Mouse (Mus musculus): ENCODE measurements at regions not wholly inside any gene's neighbourhood (a gene's known extent, or its start where the extent isn't known, plus 50 kb on each side); places are given as distances from the start of the nearest gene placed in this dataset.
"Not testable (repeated sequence)": the region's sequence is repeated elsewhere in the genome, so short reads cannot be mapped to it uniquely, and the experiment has no call there.

DNA sequence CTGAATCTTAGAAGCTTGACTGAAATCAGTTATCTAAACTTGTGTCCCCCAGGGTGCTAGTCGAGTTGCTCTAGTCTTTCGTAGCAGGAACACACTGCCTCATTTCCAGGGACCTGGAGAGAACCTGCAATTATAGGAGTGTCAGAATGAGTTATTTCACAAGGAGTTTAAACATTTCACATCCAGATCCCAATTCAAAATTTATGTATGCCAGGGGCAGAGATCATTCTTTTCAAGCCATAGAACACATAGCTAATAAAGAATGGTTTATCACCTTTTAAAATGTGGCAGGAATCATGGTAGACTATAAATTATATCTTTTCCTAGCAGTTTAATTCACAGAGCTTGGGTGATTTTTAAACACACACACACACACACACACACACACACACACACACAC is 358.6 kb upstream of the Dab2 start:
- Histone ChIP-seq H3K4me1 (no peaks in the 10 kb centered on the region), H3K9me3 (no peaks in the 10 kb centered on the region), H3K27ac (replicated peaks) (no peak overlapping the region), H3K27me3 (replicated peaks; ENCODE audit: low read depth, poor library complexity, severe bottlenecking) (no peaks in the 10 kb centered on the region), H3K4me3 (no peak overlapping the region), H3K36me3 (replicated peaks) (no peaks in the 10 kb centered on the region)
- WGBS = 59% methylated on average over 2 of the region's 2 CpGs
- no peak for DNase-seq (ENCODE audit: low spot score)

DNA sequence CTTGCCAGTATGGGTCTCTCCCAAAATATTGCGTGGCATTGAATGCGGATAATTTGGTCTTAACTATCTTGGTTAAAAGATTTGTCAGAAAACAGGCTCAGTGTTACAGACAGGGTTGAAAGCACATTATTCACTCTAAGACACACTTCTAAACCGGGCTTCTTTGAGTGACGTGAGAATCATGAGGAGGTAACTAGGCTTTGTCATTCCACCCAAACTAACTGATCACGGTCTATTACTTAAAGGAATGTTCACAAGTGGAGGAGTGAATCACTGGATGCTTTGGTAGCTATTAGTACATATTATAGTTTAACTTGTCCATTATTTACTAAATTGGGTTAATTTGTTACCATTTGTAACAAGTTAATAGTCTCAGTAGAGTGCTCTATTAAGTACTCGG is 352.9 kb upstream of the Dab2 start:
- Histone ChIP-seq H3K9me3 (no peaks in the 10 kb centered on the region), H3K27ac (replicated peaks) (no peak overlapping the region), H3K36me3 (replicated peaks) (no peaks in the 10 kb centered on the region), H3K27me3 (replicated peaks; ENCODE audit: low read depth, poor library complexity, severe bottlenecking) (no peaks in the 10 kb centered on the region), H3K4me1 (no peaks in the 10 kb centered on the region), H3K4me3 (no peak overlapping the region)
- WGBS = 92% methylated on average over 6 of the region's 6 CpGs
- no peak for DNase-seq (ENCODE audit: low spot score)

DNA sequence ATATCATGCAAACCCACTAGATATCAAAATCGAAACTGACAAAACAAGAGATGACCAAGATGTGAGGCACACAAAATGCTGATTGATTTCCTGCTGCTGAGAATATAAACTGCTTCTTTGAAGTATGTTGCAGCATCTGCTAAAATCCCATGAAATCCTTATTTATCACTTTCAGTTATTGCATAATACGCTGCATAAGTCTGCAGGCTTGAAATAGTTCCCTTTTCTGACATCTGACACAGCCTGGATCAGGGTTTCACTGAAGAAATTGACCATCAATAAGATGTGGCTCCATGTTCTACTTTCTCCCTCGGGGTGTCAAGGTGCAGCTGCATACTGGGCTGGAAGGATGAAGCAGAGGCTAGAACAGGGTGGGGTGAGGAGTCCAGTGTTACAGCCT is 348.7 kb upstream of the Dab2 start:
- no peak for DNase-seq (ENCODE audit: low spot score)
- no peak overlapping the region for H3K4me3 ChIP-seq
- H3K4me1 ChIP-seq = no peaks in the 10 kb centered on the region
- no peaks in the 10 kb centered on the region for H3K9me3 ChIP-seq
- 87% methylated on average over 3 of the region's 3 CpGs for WGBS
- no peak overlapping the region for H3K27ac ChIP-seq (replicated peaks)
- H3K36me3 ChIP-seq (replicated peaks) = no peaks in the 10 kb centered on the region
- H3K27me3 ChIP-seq (replicated peaks; ENCODE audit: low read depth, poor library complexity, severe bottlenecking) = no peaks in the 10 kb centered on the region

DNA sequence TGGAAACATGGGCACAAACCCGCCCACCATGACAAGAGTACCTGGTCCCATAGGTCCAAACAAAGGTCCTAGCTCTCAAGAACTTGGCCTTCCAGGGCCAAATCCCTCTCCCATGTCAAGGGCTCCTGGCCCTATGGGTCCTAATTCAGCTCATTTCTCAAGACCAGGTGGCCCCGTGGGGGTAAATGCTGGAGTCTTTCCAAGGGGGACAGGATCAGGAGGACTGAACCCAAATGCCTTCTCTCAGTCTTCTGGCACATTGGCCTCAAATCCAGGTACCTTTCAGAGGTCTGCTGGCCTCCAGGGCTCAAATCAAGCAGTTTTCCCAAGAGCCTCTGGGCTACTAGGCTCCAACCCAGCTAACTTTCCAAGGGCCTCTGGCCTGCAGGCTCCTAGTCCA is 347.9 kb upstream of the Dab2 start:
- H3K4me3 ChIP-seq; H3K27ac ChIP-seq (replicated peaks); H3K36me3 ChIP-seq (replicated peaks); H3K27me3 ChIP-seq (replicated peaks; ENCODE audit: low read depth, poor library complexity, severe bottlenecking); H3K9me3 ChIP-seq; DNase-seq (ENCODE audit: low spot score); H3K4me1 ChIP-seq: not testable (repeated sequence)
- whole genome bisulfite sequencing = 92% methylated on average over 2 of the region's 2 CpGs

DNA sequence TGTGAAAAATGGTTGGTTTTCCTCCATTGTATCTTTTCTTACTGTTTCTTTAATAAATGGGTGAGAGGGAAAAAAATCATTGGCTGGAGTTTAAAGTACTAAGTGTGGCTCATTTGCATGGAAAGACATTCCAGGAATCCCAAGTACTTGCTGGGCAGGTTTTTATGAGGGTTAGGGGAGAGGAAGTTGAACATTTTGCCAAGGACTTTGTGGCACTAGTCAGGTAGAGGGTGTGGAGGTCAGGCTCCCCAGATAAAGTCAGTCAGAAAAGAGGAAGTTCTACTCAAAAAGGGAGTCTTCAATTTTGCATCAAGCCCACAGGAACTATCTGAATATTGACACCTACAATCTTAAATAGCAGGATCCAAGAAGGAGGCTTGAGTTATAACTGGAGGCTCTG is 346.5 kb upstream of the Dab2 start:
- DNase-seq (ENCODE audit: low spot score) = no peak
- H3K9me3 ChIP-seq = no peaks in the 10 kb centered on the region
- H3K36me3 ChIP-seq (replicated peaks) = no peaks in the 10 kb centered on the region
- no peaks in the 10 kb centered on the region for H3K4me1 ChIP-seq
- H3K27me3 ChIP-seq (replicated peaks; ENCODE audit: low read depth, poor library complexity, severe bottlenecking) = no peaks in the 10 kb centered on the region
- H3K27ac ChIP-seq (replicated peaks) = no peak overlapping the region
- H3K4me3 ChIP-seq = no peak overlapping the region

DNA sequence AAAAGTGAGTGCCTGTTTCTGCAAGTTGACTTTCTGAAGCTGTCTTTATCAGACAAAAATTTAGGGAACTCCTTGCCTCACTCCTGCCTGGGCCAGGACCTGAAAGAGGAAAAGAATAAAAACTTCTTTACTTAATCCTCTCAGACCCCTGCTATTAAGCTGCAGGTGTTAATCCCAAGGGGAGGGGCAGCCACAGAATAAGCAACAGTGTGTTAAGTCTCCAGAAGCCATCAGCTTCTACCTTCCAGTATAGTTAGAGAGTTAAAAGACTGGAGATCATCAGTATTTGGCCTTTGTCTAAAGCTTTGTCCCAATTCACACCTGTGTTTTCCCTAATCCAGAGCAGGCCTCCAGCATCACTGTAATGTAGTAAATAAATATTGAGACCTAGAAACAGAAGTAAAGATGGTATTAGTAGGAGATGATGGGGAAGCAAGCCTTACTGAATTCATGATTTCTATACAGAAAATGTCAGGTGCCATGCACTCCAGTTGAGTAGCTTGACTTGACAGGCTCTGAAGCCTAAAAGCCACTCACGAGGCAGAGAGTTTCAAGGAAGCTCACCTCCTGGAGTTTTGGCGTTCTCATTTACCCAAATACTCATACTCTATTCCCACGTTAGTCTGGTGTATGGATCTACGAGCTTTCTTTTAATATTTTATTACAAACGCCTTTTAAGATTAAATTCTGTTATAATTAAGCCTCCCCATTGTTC is 308.1 kb upstream of the Dab2 start:
- WGBS = 64% methylated on average over 5 of the region's 5 CpGs
- no peaks in the 10 kb centered on the region for H3K4me1 ChIP-seq
- no peaks in the 10 kb centered on the region for H3K9me3 ChIP-seq
- H3K36me3 ChIP-seq (replicated peaks) = no peaks in the 10 kb centered on the region
- H3K4me3 ChIP-seq = no peak overlapping the region
- H3K27me3 ChIP-seq (replicated peaks; ENCODE audit: low read depth, poor library complexity, severe bottlenecking) = no peaks in the 10 kb centered on the region
- no peak for DNase-seq (ENCODE audit: low spot score)
- H3K27ac ChIP-seq (replicated peaks) = no peak overlapping the region

DNA sequence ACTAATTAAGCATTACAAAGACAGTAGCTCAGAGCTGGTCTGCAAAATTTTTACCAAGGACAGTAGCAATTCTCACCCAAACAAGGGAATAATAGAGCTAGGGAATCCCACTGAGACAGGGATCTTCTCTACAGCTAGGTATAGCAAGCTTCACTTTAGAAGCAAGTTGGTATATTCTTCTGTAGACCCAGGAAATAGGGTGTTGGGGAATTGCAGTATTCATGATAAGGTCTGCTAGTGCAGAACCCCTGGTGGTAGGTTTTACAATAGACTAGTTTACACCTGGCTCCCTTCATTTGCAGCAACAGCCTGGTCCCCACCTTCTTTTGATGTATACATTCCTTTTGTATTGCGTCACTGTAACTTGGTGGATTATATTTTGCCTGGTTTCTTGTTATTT is 307.4 kb upstream of the Dab2 start:
- H3K27me3 ChIP-seq (replicated peaks; ENCODE audit: low read depth, poor library complexity, severe bottlenecking); H3K36me3 ChIP-seq (replicated peaks); H3K4me1 ChIP-seq; H3K27ac ChIP-seq (replicated peaks); H3K4me3 ChIP-seq; DNase-seq (ENCODE audit: low spot score); H3K9me3 ChIP-seq: not testable (repeated sequence)
- 84% methylated on average over 1 of the region's 1 CpGs for WGBS

DNA sequence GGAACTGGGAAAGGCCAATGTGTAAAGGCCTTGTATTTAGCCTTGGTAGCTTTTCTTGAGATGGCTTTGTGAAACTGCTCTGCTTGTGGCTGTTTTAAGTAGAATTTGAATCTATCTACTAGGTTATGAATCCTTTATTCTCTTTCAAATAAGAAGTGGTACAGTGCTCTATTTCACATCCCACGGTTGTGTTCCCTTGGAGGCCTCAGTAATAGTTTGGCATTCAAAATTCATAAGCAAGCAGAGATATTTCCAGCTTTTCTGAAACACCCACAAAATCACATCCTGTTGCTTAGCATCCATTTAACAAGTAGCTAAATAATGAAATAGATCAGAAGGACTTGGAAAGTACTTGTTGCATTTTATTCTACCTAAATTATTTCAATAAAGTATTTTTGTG is 298.8 kb upstream of the Dab2 start:
- Histone ChIP-seq H3K4me3 (no peak overlapping the region), H3K4me1 (no peaks in the 10 kb centered on the region), H3K27me3 (replicated peaks; ENCODE audit: low read depth, poor library complexity, severe bottlenecking) (no peaks in the 10 kb centered on the region), H3K36me3 (replicated peaks) (no peaks in the 10 kb centered on the region), H3K27ac (replicated peaks) (no peak overlapping the region), H3K9me3 (no peaks in the 10 kb centered on the region)
- 78% methylated on average over 1 of the region's 1 CpGs for WGBS
- DNase-seq (ENCODE audit: low spot score) = no peak

DNA sequence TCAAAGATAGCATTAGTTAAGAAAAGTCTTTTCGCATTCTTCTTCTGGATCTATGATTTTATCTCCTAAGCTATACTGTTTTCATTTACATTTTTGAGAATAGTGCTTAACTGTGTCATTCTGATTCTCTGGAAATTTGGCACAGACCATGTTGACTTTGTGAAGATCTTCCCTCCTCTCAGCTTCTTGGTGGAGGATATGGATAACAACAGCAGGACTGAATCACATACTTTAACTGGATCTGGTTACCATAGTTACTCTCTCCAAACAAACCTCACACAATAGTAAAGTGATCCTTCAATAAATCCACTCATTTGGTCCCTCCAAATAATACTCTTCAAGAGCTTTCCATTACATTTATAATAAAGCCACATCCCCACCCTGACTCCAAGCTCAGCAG is 298.2 kb upstream of the Dab2 start:
- Histone ChIP-seq H3K27ac (replicated peaks) (no peak overlapping the region), H3K4me3 (no peak overlapping the region), H3K36me3 (replicated peaks) (no peaks in the 10 kb centered on the region), H3K4me1 (no peaks in the 10 kb centered on the region), H3K9me3 (no peaks in the 10 kb centered on the region), H3K27me3 (replicated peaks; ENCODE audit: low read depth, poor library complexity, severe bottlenecking) (no peaks in the 10 kb centered on the region)
- no peak for DNase-seq (ENCODE audit: low spot score)
- 93% methylated on average over 1 of the region's 1 CpGs for WGBS

DNA sequence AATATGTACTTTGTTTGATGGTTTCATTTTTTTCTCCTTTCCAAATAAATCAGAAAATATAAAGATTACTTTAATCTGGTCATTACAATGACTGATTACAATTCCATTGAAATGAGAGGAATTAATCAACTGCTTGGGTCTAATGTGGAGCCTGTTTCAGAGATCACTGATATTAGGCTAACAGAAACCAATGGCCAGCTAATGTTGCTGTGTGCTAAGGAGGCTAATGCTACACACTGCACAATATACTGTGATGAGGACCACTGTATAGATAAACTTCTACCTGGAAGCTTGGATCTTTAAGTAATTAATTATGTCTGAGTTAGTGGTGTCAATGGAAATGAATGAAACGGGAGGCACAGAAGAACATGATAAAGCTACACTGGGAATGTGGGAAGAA is 284.6 kb upstream of the Dab2 start:
- Histone ChIP-seq H3K27ac (replicated peaks) (no peak overlapping the region), H3K4me3 (no peak overlapping the region), H3K36me3 (replicated peaks) (no peaks in the 10 kb centered on the region), H3K9me3 (no peaks in the 10 kb centered on the region), H3K4me1 (no peaks in the 10 kb centered on the region), H3K27me3 (replicated peaks; ENCODE audit: low read depth, poor library complexity, severe bottlenecking) (no peaks in the 10 kb centered on the region)
- DNase-seq (ENCODE audit: low spot score) = no peak
- 82% methylated on average over 1 of the region's 1 CpGs for WGBS

DNA sequence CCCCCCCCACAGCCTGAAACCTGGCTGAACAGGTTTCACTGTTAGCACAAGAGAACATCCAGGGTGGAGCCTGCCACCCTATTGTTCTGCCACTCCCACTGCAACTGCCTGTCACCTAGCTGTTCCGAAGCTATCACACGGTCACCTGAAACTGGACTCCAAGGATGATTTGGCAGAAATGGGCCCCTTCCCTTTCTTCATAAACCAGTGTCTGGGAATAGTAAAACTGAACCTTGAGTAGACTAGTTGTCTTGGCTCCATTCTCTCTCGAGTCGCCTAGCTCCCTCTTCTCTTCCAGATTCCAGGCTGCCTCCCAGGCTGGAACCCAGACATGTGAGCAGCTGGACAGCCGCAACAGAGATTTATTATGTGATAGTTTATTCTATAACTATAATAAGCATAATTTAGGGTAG is 282.9 kb upstream of the Dab2 start:
- H3K27me3 ChIP-seq (replicated peaks; ENCODE audit: low read depth, poor library complexity, severe bottlenecking) = no peaks in the 10 kb centered on the region
- H3K27ac ChIP-seq (replicated peaks) = no peak overlapping the region
- H3K4me1 ChIP-seq = no peaks in the 10 kb centered on the region
- no peak overlapping the region for H3K4me3 ChIP-seq
- H3K36me3 ChIP-seq (replicated peaks) = no peaks in the 10 kb centered on the region
- no peak for DNase-seq (ENCODE audit: low spot score)
- 67% methylated on average over 5 of the region's 5 CpGs for WGBS
- H3K9me3 ChIP-seq = no peaks in the 10 kb centered on the region

DNA sequence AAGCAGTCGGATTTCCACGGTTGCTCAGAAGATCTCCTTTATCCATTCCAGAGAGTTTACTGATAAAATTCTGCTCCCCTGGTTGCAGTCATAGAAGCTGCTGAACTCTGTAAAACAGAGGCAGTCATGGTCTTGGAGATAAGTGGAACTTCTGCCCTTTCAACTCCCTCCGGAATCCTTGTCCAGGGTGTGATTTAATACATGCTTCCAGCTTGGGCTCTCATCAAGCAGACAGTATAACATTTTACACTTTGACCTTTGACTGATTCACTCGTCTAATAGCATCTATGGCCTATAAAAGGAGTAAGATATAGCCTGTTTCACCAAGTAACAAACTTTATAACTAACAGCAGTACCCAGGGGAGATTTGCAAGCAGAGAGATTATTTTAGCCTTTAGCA is 274.0 kb upstream of the Dab2 start:
- no peak for DNase-seq (ENCODE audit: low spot score)
- H3K4me3 ChIP-seq = no peak overlapping the region
- no peaks in the 10 kb centered on the region for H3K27me3 ChIP-seq (replicated peaks; ENCODE audit: low read depth, poor library complexity, severe bottlenecking)
- no peaks in the 10 kb centered on the region for H3K36me3 ChIP-seq (replicated peaks)
- WGBS = 76% methylated on average over 4 of the region's 4 CpGs
- H3K4me1 ChIP-seq = no peaks in the 10 kb centered on the region
- H3K27ac ChIP-seq (replicated peaks) = no peak overlapping the region
- no peaks in the 10 kb centered on the region for H3K9me3 ChIP-seq

DNA sequence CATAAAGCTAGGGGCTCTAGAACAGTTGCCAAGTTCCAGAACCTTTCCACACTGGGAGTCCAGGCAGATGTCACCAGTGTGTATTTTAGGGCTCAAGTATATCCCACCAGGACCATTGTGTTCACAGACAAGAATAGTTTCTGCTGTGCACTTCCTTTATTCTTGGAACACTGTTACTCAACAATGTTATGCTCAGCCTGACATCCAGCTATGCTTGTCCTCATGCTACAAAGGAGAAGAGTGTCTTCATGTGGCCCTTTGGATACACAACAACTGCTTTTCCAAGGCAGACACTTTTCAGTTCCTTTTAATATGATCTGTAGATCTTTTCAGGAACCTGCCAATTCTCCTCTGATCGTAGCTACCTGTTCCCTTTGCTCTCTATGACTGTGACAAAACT is 270.4 kb upstream of the Dab2 start:
- no peak overlapping the region for H3K27ac ChIP-seq (replicated peaks)
- H3K9me3 ChIP-seq = no peaks in the 10 kb centered on the region
- H3K4me3 ChIP-seq = no peak overlapping the region
- 93% methylated on average over 1 of the region's 1 CpGs for WGBS
- no peak for DNase-seq (ENCODE audit: low spot score)
- H3K27me3 ChIP-seq (replicated peaks; ENCODE audit: low read depth, poor library complexity, severe bottlenecking) = no peaks in the 10 kb centered on the region
- H3K36me3 ChIP-seq (replicated peaks) = no peaks in the 10 kb centered on the region
- H3K4me1 ChIP-seq = no peaks in the 10 kb centered on the region

DNA sequence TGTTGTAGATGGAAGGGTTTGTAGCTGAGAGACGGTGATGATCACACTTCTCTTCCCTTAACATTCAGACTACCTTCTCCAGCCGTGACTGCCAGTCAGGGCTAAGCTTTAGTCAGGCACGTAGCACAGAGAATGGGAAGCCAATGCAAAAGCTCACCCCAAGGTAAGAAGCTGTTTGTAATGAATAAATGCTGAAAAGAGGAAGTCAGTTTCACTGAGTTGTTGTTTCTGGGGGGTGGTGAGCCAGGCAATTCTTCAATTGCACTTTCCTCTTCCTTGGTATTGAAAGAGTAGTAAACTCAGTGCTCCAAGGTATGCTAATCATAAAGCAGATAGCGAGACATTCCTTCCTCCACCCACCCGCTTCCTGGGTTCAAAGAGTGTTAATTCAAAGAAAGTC is 269.2 kb upstream of the Dab2 start:
- no peaks in the 10 kb centered on the region for H3K36me3 ChIP-seq (replicated peaks)
- no peak overlapping the region for H3K4me3 ChIP-seq
- H3K4me1 ChIP-seq = no peaks in the 10 kb centered on the region
- 80% methylated on average over 5 of the region's 5 CpGs for WGBS
- no peak for DNase-seq (ENCODE audit: low spot score)
- no peaks in the 10 kb centered on the region for H3K27me3 ChIP-seq (replicated peaks; ENCODE audit: low read depth, poor library complexity, severe bottlenecking)
- no peaks in the 10 kb centered on the region for H3K9me3 ChIP-seq
- no peak overlapping the region for H3K27ac ChIP-seq (replicated peaks)
